In genomic region chr11:106665328-106665727, GRCm38 (mm10) we compare ENCODE assay signal across 12 mouse cellular contexts. TPM values are rescaled to one million over a fixed set of nuclear protein-coding genes. Genes with fewer than 3 reads are reported as not detected.
DNase-seq lines count a peak whose midpoint lies in the region; ATAC-seq and TF ChIP-seq lines count a peak whose summit lies in the region.
"Had no signal": no experiment of that assay in that cellular context is flagged by ENCODE, and none has a peak within 500 bp of the region (broad histone marks: within the 10 kb centered on the region; RNA-seq: fewer than 3 reads in every experiment).

No protein-coding gene starts in this region.

- no peak for TF ChIP-seq CTCF in kidney, adult 2 months (conservative IDR thresholded peaks at IDR 0.05; ENCODE audit: insufficient read depth, insufficient read length, low read depth, low read length)
- no peak for TF ChIP-seq CTCF in lung, adult 2 months (IDR thresholded peaks at IDR 0.05; ENCODE audit: insufficient read depth, low read length)
- no peak for TF ChIP-seq CTCF in midbrain, postnatal 0 days (IDR thresholded peaks at IDR 0.05)

- WGBS in kidney, adult 2 months: 69% methylated on average over 4 of the region's 4 CpGs
- 85% methylated on average over 4 of the region's 4 CpGs for WGBS in kidney, embryonic 14.5 days
- WGBS in lung, adult 2 months: 34% methylated on average over 4 of the region's 4 CpGs
- 88% methylated on average over 4 of the region's 4 CpGs for WGBS in stomach, embryonic 15.5 days
- 94% methylated on average over 4 of the region's 4 CpGs for WGBS in midbrain, postnatal 0 days

- H3K9ac ChIP-seq in kidney, embryonic 14.5 days (ENCODE audit: low read depth, low read length): no peak overlapping the region
- H3K9ac ChIP-seq in stomach, embryonic 15.5 days: no peak overlapping the region
- no peak overlapping the region for H3K9ac ChIP-seq in midbrain, postnatal 0 days (replicated peaks; ENCODE audit: low read length, poor library complexity, severe bottlenecking)
- H3K9ac ChIP-seq: forebrain, postnatal 0 days; heart, embryonic 12.5 days; limb, embryonic 12.5 days; neural tube, embryonic 12.5 days had no signal

- no peak overlapping the region for H3K4me3 ChIP-seq in kidney, adult 2 months (ENCODE audit: insufficient read depth, low read depth, low read length)
- no peak overlapping the region for H3K4me3 ChIP-seq in kidney, embryonic 14.5 days (ENCODE audit: low read length)
- no peak overlapping the region for H3K4me3 ChIP-seq in lung, adult 2 months (replicated peaks; ENCODE audit: extremely low read depth, low read depth, low read length)
- H3K4me3 ChIP-seq in stomach, embryonic 15.5 days (replicated peaks): no peak overlapping the region
- no peak overlapping the region for H3K4me3 ChIP-seq in midbrain, postnatal 0 days (ENCODE audit: low read depth, low read length)
- H3K4me3 ChIP-seq: heart, embryonic 12.5 days; limb, embryonic 12.5 days; neural tube, embryonic 12.5 days had no signal

- H3K36me3 ChIP-seq in kidney, adult 2 months (ENCODE audit: control insufficient read depth, insufficient read depth, low read length): no peaks in the 10 kb centered on the region
- H3K36me3 ChIP-seq in kidney, embryonic 14.5 days (ENCODE audit: control insufficient read depth, insufficient read depth, low read length): no peaks in the 10 kb centered on the region
- H3K36me3 ChIP-seq in stomach, embryonic 15.5 days: no peaks in the 10 kb centered on the region
- H3K36me3 ChIP-seq in midbrain, postnatal 0 days (ENCODE audit: insufficient read depth, low read length): no peaks in the 10 kb centered on the region
- H3K36me3 ChIP-seq: heart, embryonic 12.5 days; limb, embryonic 12.5 days; neural tube, embryonic 12.5 days had no signal

- no peaks in the 10 kb centered on the region for H3K27me3 ChIP-seq in kidney, adult 2 months (replicated peaks; ENCODE audit: control insufficient read depth, insufficient read depth, low read length)
- H3K27me3 ChIP-seq in kidney, embryonic 14.5 days (ENCODE audit: control insufficient read depth, insufficient read depth, low read length): no peaks in the 10 kb centered on the region
- H3K27me3 ChIP-seq in stomach, embryonic 15.5 days (replicated peaks): no peaks in the 10 kb centered on the region
- no peaks in the 10 kb centered on the region for H3K27me3 ChIP-seq in midbrain, postnatal 0 days (ENCODE audit: insufficient read depth, low read length)
- H3K27me3 ChIP-seq: heart, embryonic 12.5 days; limb, embryonic 12.5 days; neural tube, embryonic 12.5 days had no signal

- 0 out of 2 replicates have a peak, but pooled peaks cover under 1% of the 10 kb centered on the region for H3K4me1 ChIP-seq in kidney, adult 2 months (ENCODE audit: control insufficient read depth, insufficient read depth, low read length)
- peaks cover 10% of the 10 kb centered on the region; the same call in 1 of the 2 replicates for H3K4me1 ChIP-seq in kidney, embryonic 14.5 days (ENCODE audit: control insufficient read depth, insufficient read depth, low read length)
- H3K4me1 ChIP-seq in lung, adult 2 months (ENCODE audit: control insufficient read depth, insufficient read depth, low read length): peaks cover 48% of the 10 kb centered on the region
- H3K4me1 ChIP-seq in stomach, embryonic 15.5 days: peaks cover 16% of the 10 kb centered on the region
- no peaks in the 10 kb centered on the region for H3K4me1 ChIP-seq in midbrain, postnatal 0 days (ENCODE audit: insufficient read depth, low read length)

- no peak for TF ChIP-seq POLR2A in kidney, adult 2 months (IDR thresholded peaks at IDR 0.05; ENCODE audit: low read depth, low read length)
- TF ChIP-seq POLR2A in lung, adult 2 months (IDR thresholded peaks at IDR 0.05; ENCODE audit: borderline replicate concordance, extremely low read depth, low read depth, low read length): no peak

- no peak overlapping the region for H3K27ac ChIP-seq in kidney, adult 2 months (ENCODE audit: insufficient read depth, low read depth, low read length)
- H3K27ac ChIP-seq in kidney, embryonic 14.5 days (ENCODE audit: low read depth, low read length): no peak overlapping the region
- peak overlapping the region; percentile 6; the same call in 1 of the 2 replicates for H3K27ac ChIP-seq in stomach, embryonic 15.5 days
- H3K27ac ChIP-seq in midbrain, postnatal 0 days (ENCODE audit: low read depth, low read length): no peak overlapping the region
- H3K27ac ChIP-seq: limb, embryonic 12.5 days; neural tube, embryonic 12.5 days had no signal

- no peak for ATAC-seq in kidney, embryonic 14.5 days (ENCODE audit: low FRiP score, low TSS enrichment)
- ATAC-seq in stomach, embryonic 15.5 days (ENCODE audit: insufficient read depth, low FRiP score, low read depth): no peak
- ATAC-seq in megakaryocyte-erythroid progenitor cell, adult 5-6 weeks (replicated peaks; ENCODE audit: low FRiP score, low TSS enrichment, poor library complexity, severe bottlenecking): no peak
- ATAC-seq in midbrain, postnatal 0 days (ENCODE audit: low FRiP score): no peak
- ATAC-seq: forebrain, postnatal 0 days had no signal

- H3K4me2 ChIP-seq in kidney, embryonic 14.5 days (replicated peaks; ENCODE audit: low read depth, low read length): no peak overlapping the region
- no peak overlapping the region for H3K4me2 ChIP-seq in stomach, embryonic 15.5 days
- H3K4me2 ChIP-seq in midbrain, postnatal 0 days (ENCODE audit: low read depth, low read length, poor library complexity, severe bottlenecking): no peak overlapping the region
- H3K4me2 ChIP-seq: heart, embryonic 12.5 days; limb, embryonic 12.5 days; neural tube, embryonic 12.5 days had no signal

- no peaks in the 10 kb centered on the region for H3K9me3 ChIP-seq in kidney, embryonic 14.5 days (ENCODE audit: control insufficient read depth, low read length)
- H3K9me3 ChIP-seq in stomach, embryonic 15.5 days: no peaks in the 10 kb centered on the region
- no peaks in the 10 kb centered on the region for H3K9me3 ChIP-seq in midbrain, postnatal 0 days (ENCODE audit: low read length)
- H3K9me3 ChIP-seq: heart, embryonic 12.5 days; limb, embryonic 12.5 days; neural tube, embryonic 12.5 days had no signal

- peak; percentile 54 for DNase-seq in kidney, adult 2 months
- peak; percentile 72 to 75 for DNase-seq in CD8-positive naive resting alpha-beta T cell, adult 2 months (ENCODE audit: low read depth in 2 of 2, low spot score in 2 of 2)
- peak; percentile 47 for DNase-seq in lung, adult 2 months
- DNase-seq in ovary, adult 18-20 months (ENCODE audit: low spot score): no peak
- no peak for DNase-seq in midbrain, postnatal 0 days (ENCODE audit: low spot score)
- DNase-seq: forebrain, postnatal 0 days had no signal

RNA-seq across cellular contexts. Expression of gene Tex2, which starts 52.1 kb away (rescaled TPM):
- polyA plus RNA-seq in kidney, adult 2 months (2012; rRNA removed): 33.0 and 37.2 TPM in 2 replicates
- polyA plus RNA-seq in kidney, embryonic 14.5 days (2014; fragmentation: Nextera tagmentation; extraction: Ambion mirVana): 5.0 and 9.7 TPM in 2 replicates
- 12.6 and 15.1 TPM in 2 replicates for polyA plus RNA-seq in lung, adult 2 months (2012; rRNA removed)
- 10.3 and 11.9 TPM in 2 replicates for polyA plus RNA-seq in stomach, embryonic 15.5 days (2015; fragmentation: Nextera tagmentation; extraction: Ambion mirVana)
- total RNA-seq in megakaryocyte-erythroid progenitor cell, adult 5-6 weeks (2014; fragmentation: Nextera tagmentation): 23.4 and 24.2 TPM in 2 replicates
- 22.4 and 32.8 TPM in 2 replicates for total RNA-seq in megakaryocyte-erythroid progenitor cell, adult 5-6 weeks (2017)
- 69.5 and 73.3 TPM in 2 replicates for total RNA-seq in midbrain, postnatal 0 days (2014; rRNA removed)
- 33.1 and 36.3 TPM in 2 replicates for polyA plus RNA-seq in midbrain, postnatal 0 days (2015; fragmentation: Nextera tagmentation; extraction: Ambion mirVana)

Comparison
In these comparisons a context has a peak if more than half of its experiments do, and no peak if none do; other contexts are left out.
1. DNase-seq: peak in kidney, adult 2 months (single experiment), CD8-positive naive resting alpha-beta T cell, adult 2 months (2 of 2) and lung, adult 2 months (single experiment); none in ovary, adult 18-20 months (single experiment) and midbrain, postnatal 0 days (single experiment).